Mouse (Mus musculus): ENCODE measurements around the gene Antxrl.

Antxrl gene

DNA sequence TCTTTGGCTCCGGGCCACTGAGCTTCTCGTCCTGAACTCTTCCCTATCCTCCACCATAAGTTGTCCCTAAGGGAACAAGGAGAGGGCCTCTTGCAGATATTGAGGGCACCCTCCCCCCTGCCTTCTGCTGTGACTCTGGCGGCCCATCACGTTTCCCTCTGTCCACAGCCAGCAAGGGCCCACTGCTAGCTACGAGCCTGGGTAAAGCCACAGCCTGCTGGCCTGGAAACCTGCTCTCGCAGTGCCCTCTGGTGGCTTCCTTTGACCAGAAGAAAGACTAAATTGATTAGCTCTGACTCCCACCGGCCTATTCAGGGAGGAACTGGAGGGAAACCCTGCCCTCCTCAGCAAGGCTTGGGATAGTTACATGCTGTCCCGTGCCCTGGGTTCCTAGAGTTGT is 52.4 kb downstream of the Antxrl start:
- no peak for DNase-seq (ENCODE audit: low spot score)

DNA sequence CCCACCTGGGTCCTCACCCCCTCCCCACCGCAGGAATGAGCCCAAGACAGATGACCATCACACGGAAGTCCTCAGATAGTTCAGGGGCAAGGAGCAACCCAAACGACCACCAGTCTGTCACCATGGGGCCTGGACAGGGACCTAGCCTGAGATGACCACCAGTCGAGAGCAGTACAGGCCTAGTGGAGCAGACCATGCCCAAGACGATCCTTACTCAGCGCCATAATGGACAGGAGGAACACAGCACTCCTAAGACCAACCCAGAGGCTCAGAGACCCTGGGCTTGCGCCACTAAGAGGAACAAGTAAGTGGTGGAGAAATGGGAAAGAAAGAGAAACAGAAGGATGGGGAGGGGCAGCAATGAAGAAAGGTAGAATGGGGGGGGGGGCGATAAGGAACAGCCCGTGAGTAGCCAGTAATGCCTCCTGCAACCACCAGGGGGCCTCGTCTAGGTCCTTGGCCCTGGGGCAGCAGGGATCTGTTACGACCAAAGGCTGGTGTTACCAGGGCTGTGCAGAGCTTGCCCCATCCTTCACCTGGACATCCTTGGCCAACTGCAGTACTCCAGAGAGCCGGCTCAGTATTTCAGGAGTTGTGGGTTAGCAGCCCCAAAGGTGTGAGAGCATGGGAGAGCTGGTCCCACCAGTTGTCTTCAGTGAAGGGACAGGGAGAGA is 54.0 kb downstream of the Antxrl start:
- DNase-seq (ENCODE audit: low spot score), result peak; percentile 51

DNA sequence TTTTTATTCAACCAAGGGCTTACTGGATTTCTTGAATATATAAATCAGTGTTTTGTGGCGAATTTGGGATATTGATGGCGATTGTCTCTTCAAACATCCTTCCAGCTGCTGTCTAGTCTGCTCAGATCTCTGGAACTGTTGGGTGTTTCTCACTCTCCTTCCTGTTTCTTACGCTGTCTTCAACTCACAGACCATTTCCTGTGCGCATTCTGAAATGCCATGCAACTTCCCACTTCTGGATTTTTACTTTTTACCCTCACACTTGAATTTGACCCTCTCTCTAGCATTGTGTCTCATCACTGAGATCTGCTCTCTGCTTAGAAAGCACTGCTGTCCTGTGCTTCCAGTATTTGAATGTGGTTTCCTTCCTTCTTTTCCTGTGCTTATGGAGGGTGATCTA is 55.1 kb downstream of the Antxrl start:
- no peak for DNase-seq (ENCODE audit: low spot score)

DNA sequence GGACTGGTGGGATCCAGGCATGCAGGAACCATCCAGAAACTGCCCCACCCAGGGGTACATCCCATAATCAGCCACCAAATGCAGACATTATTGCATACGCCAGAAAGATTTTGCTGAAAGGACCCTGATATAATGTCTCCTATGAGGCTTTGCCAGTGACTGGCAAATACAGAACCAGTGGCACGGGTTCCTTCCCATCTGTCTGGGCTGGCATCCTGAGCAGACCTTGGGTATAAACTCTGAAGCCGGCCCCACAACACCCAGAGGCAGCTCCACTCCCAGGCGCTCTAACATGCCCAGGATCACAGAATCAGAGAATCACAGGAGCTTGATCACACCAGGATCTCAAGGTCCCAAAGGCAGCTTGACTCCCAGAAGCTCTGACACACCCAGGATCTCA is 61.8 kb downstream of the Antxrl start:
- DNase-seq (ENCODE audit: low spot score), result no peak

DNA sequence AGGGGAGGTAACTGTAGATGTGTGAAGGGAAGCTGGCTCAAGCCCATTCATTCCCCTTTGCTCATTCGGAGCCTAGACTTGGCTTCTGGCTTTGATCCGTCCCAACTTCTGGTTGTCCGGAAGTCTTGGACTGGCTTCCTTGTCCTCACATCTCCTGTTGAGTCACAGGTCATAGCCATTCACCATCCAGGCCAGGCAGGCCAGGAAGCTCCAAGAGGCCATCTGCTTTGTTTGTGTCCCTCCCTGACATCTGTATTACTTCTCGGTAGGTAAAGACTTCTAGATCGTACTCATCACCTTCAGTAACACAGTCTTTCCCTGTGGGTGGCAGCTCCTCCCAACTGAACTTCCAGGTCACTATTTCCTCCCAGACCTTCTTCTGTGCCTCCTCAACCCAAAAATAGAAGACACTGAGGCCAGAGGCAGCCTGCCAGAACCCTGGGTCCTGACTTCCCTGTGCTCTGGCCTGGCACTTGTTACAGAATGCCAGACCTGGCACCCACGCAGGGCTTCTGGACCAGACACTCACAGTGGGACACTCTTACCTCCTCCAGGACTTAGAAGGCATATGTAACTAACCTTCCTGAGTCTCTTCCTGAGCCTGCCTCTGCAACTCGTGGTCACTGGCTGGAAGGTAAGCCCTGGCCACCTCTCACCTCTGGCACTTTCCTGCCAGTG is 66.7 kb downstream of the Antxrl start:
- DNase-seq (ENCODE audit: low spot score), result no peak

DNA sequence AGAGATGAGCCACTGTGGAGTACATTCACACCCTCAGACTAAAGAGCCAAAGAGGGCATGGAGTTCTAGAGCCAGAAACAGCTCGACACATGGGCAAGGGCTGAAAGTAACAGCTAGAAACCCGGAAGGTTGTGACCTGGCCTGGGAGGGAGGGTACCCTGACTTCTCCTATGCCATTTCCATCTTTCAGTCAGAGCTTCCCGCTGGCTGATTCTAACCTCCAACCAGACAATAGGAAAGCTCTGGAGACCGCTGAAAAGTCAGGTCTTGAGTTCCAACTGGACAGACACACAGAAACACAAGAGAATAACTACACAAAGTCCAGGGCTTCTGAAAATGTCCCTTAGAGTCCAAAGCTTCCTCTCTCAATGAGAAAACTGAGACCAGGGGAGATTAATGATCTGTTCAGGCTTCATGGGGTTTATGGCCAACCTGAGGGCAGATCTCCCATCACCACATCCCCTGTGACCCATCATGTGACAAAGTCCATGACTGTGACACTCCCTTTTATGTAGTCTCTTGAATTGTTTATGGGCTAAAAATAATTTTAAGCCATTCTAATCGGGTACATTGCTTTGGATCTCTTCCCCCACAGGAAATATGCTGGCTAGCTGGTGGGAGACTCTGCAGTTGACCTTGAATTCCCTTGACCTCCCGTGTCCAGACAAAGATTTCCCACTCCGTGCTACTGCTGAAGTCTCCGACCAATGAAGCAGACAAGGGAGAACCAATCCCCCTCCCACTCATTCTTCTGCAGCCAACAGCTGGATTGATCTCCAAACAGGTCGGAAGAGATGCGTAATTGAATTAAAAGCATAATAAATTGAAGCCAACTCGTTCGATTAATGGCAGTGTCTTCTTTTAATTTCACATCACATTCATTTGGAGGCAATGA is 67.8 kb downstream of the Antxrl start:
- no peak for DNase-seq (ENCODE audit: low spot score)

DNA sequence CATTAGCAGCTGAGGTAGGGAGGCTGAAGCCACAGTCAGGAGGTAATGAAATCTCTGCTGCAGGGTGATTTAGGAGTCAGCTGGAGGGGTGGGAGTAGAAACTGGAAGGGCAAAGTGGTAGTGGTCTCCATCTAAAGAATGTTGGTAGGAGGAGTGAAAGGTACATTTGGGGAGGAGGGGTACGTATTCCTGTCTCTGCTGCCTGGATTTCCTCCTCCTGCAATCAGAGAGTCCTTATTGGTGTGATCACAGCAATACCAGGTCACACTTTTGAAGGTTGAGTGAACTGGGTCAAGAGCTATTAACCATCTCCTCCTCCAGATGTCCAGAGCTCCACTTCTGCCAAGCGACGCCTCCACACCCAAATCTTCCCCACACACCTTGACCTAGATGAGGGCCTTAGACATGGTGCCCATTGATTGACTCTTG is 68.4 kb downstream of the Antxrl start:
- no peak for DNase-seq (ENCODE audit: low spot score)

DNA sequence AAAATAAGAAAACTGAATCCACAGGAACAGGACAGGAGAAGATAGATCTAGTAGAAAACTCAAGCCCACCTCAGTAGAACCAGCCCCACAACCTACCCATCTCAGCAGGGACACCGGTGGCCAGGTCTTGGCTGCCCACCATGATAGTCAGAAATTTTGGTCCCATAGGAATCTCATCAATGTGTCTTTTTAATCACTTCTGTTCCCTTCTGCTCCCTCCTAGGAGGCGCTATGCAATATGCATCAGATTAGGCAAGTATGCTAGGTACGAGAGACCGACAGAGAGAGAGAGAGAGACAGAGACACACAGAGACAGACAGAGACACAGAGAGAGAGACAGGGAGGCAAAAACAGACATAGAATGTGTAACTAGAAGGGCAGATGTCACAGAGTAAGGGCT is 69.2 kb downstream of the Antxrl start:
- DNase-seq (ENCODE audit: low spot score), result no peak

Measured in testis, postnatal 14 days (tissue).